Mouse (Mus musculus) heart, embryonic 14.5 days (tissue): ENCODE measurements around the gene Fam89b. TPM values are rescaled to one million over a fixed set of nuclear protein-coding genes. Genes with fewer than 3 reads are reported as not detected.
A peak's percentile ranks its signal among the peaks of the same experiment; 100 is the strongest.

Experiments used
- ATAC-seq: fragments of 200-750 bp; cut with Nextera tagmentation; 2 replicates; pipeline ENCODE4 v1.8.0; 2017; ENCODE audit warnings: low read depth, moderate TSS enrichment; ENCODE audit not compliant: insufficient number of reproducible peaks, insufficient read depth, low FRiP score
- H3K27ac ChIP-seq, 2 experiments: fragments of 200-500 bp in 1 of 2; fragments of 300-500 bp in 1 of 2; sonication (generic) in 1 of 2; replicated peaks in 1 of 2; 2 replicates each; pipeline ENCODE4 v1.5.1; 2012 to 2014; ENCODE audit warnings: low read depth in 2 of 2, low read length in 2 of 2, control low read depth in 1 of 2, mild to moderate bottlenecking in 1 of 2, mixed read lengths in 1 of 2; ENCODE audit not compliant: control insufficient read depth in 1 of 2, insufficient read depth in 1 of 2
- H3K27me3 ChIP-seq: fragments of 300-500 bp; sonication (generic); 2 replicates; pipeline ENCODE4 v1.6.1; 2014; ENCODE audit warnings: mild to moderate bottlenecking, low read length, control low read depth; ENCODE audit not compliant: control insufficient read depth, insufficient read depth
- H3K36me3 ChIP-seq: fragments of 300-500 bp; sonication (generic); 2 replicates; pipeline ENCODE4 v1.6.1; 2014; ENCODE audit warnings: mild to moderate bottlenecking, control low read depth, low read length, mixed read lengths; ENCODE audit not compliant: control insufficient read depth, insufficient read depth
- H3K4me1 ChIP-seq, 2 experiments: fragments of 200-500 bp in 1 of 2; fragments of 300-500 bp in 1 of 2; sonication (generic) in 1 of 2; 2 replicates each; pipeline ENCODE4 v1.6.1; 2012 to 2014; ENCODE audit warnings: low read length in 2 of 2, control low read depth in 1 of 2, mixed read lengths in 1 of 2; ENCODE audit not compliant: control insufficient read depth in 2 of 2, insufficient read depth in 2 of 2
- H3K4me2 ChIP-seq: fragments of 300-500 bp; sonication (generic); 2 replicates; pipeline ENCODE4 v1.6.1; 2014; ENCODE audit warnings: mild to moderate bottlenecking, low read length
- H3K4me3 ChIP-seq, 2 experiments: fragments of 200-500 bp in 1 of 2; fragments of 300-500 bp in 1 of 2; sonication (generic) in 1 of 2; 2 replicates each; pipeline ENCODE4 v1.5.1; 2012 to 2014; ENCODE audit warnings: low read length in 2 of 2, mild to moderate bottlenecking in 2 of 2, control low read depth in 1 of 2, low read depth in 1 of 2, moderate library complexity in 1 of 2; ENCODE audit not compliant: control insufficient read depth in 1 of 2, insufficient read depth in 1 of 2
- H3K9ac ChIP-seq: fragments of 300-500 bp; sonication (generic); 2 replicates; pipeline ENCODE4 v1.6.1; 2014; ENCODE audit warnings: mild to moderate bottlenecking, low read length
- H3K9me3 ChIP-seq: fragments of 300-500 bp; sonication (generic); 2 replicates; pipeline ENCODE4 v1.6.1; 2016; ENCODE audit warnings: low read length, control low read depth; ENCODE audit not compliant: control insufficient read depth
- WGBS: fragments of 180-500 bp; shearing (Covaris S2); extraction: QIAGEN DNeasy Blood & Tissue Kit; methylation state at CpG from one replicate; pipeline ENCODE4 v1.1.7; 2014; 5-methylcytosine and 5-hydroxymethylcytosine counted together
- polyA plus RNA-seq: library from polyadenylated mRNA; unstranded; fragments of >200 nt; fragmentation: Nextera tagmentation; extraction: Ambion mirVana; gene quantifications from 2 replicates; pipeline ENCODE4 v1.2.1, GENCODE M21; 2014

Gene Fam89b
- polyA plus RNA-seq, 1 experiment from 2014 or later = 89.5 TPM

- Histone ChIP-seq H3K27me3 (no peaks in the 10 kb centered on the region), H3K4me3 (no peak overlapping the region), H3K9me3 (no peaks in the 10 kb centered on the region), H3K27ac (peak overlapping the region in 1 of 2 experiments; percentile 35; a peak in 1 of 4 replicates), H3K4me2 (no peak overlapping the region), H3K4me1 (peaks cover 2 to 13% of the 10 kb centered on the region in 2 experiments), H3K9ac (no peak overlapping the region; the same call in 1 of the 2 replicates), H3K36me3 (peaks cover 79% of the 10 kb centered on the region)
- WGBS = 41% methylated on average over 10 of the region's 10 CpGs
- ATAC-seq = peak; percentile 41
Observed at GRCm38 (mm10) chr19:5704801-5705571, 24.5 kb downstream of the Fam89b start.

- no peak for ATAC-seq
- Histone ChIP-seq H3K9me3 (no peaks in the 10 kb centered on the region), H3K27me3 (no peaks in the 10 kb centered on the region), H3K36me3 (peaks cover 79% of the 10 kb centered on the region), H3K4me3 (no peak within 1 kb of the TSS), H3K9ac (no peak within 1 kb of the TSS), H3K4me1 (peaks cover 2 to 13% of the 10 kb centered on the region in 2 experiments), H3K27ac (peak within 1 kb of the TSS in 1 of 2 experiments; percentile 14; a peak in 1 of 4 replicates), H3K4me2 (no peak within 1 kb of the TSS)
- 70% methylated on average over 17 of the region's 17 CpGs for WGBS
Observed at GRCm38 (mm10) chr19:5704163-5704800, 25.2 kb downstream of the Fam89b start, which contains the start of gene Kcnk7. TSS of gene Kcnk7 (plus strand) at chr19:5704367.

- Histone ChIP-seq H3K4me2 (peak overlapping the region; percentile 36), H3K9ac (no peak overlapping the region), H3K27ac (no peak overlapping the region), H3K27me3 (no peaks in the 10 kb centered on the region), H3K9me3 (no peaks in the 10 kb centered on the region), H3K36me3 (peaks cover 92% of the 10 kb centered on the region), H3K4me1 (peaks cover 5 to 33% of the 10 kb centered on the region in 2 experiments; a peak in 3 of 4 replicates), H3K4me3 (0 out of 4 replicates have a peak overlapping the region, but pooled peaks of 1 of the 2 experiments have one; percentile 7)
- 35% methylated on average over 41 of the region's 41 CpGs for WGBS
- no peak for ATAC-seq
Observed at GRCm38 (mm10) chr19:5695849-5696462, 33.5 kb downstream of the Fam89b start.

GRCm38 (mm10) chr19:5693801-5694200 lies 35.7 kb downstream of the Fam89b start:
- Histone ChIP-seq H3K4me1 (peaks cover 12 to 42% of the 10 kb centered on the region in 2 experiments; a peak in 3 of 4 replicates), H3K9me3 (no peaks in the 10 kb centered on the region), H3K9ac (peak overlapping the region; percentile 85; the same call in 1 of the 2 replicates), H3K4me3 (no peak overlapping the region), H3K36me3 (peaks cover 75% of the 10 kb centered on the region), H3K4me2 (peak overlapping the region; percentile 100), H3K27me3 (no peaks in the 10 kb centered on the region), H3K27ac (no peak overlapping the region)
- 86% methylated on average over 6 of the region's 6 CpGs for WGBS
- ATAC-seq = no peak

GRCm38 (mm10) chr19:5692913-5693396 lies 36.5 kb downstream of the Fam89b start:
- Histone ChIP-seq H3K4me2 (peak overlapping the region; percentile 100), H3K36me3 (peaks cover 66% of the 10 kb centered on the region), H3K9ac (peak overlapping the region; percentile 85), H3K27ac (peak overlapping the region; percentile 71 to 87), H3K27me3 (no peaks in the 10 kb centered on the region), H3K4me3 (peak overlapping the region; percentile 13 to 52), H3K4me1 (peaks cover 12 to 43% of the 10 kb centered on the region in 2 experiments; a peak in 3 of 4 replicates), H3K9me3 (no peaks in the 10 kb centered on the region)
- WGBS = 62% methylated on average over 10 of the region's 10 CpGs
- no peak for ATAC-seq

GRCm38 (mm10) chr19:5692086-5692912 lies 37.2 kb downstream of the Fam89b start:
- peak overlapping the region; percentile 85 to 87 for H3K27ac ChIP-seq
- H3K9ac ChIP-seq = peak overlapping the region; percentile 85
- no peaks in the 10 kb centered on the region for H3K9me3 ChIP-seq
- ATAC-seq = peak; percentile 18; the same call in 1 of the 2 replicates
- H3K36me3 ChIP-seq = peaks cover 61% of the 10 kb centered on the region
- peaks cover 16 to 50% of the 10 kb centered on the region in 2 experiments for H3K4me1 ChIP-seq
- peak overlapping the region; percentile 100 for H3K4me2 ChIP-seq
- no peaks in the 10 kb centered on the region for H3K27me3 ChIP-seq
- peak overlapping the region; percentile 52 to 95 for H3K4me3 ChIP-seq
- WGBS = 60% methylated on average over 10 of the region's 10 CpGs
